ENCODE assay signal across 8 mouse cellular contexts in the genomic region with DNA sequence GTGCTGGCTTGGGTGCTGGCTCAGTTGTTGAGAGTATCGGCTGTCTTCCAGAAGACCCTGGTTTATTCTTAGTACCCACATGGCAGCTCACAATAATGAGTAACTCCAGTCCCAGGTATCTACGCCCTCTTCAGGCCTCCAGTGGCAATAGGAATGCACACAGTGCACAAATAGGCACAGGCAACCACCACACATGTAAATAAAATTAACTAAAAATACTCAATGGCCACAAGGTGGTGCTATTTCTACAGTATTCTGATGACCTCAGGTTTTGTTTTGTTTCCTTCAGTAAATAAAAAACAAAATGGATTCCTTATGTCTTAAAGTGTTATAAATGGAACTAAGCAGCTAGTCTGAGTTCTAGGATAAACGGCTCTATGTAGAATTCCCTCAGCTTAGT. TPM values are rescaled to one million over a fixed set of nuclear protein-coding genes. Genes with fewer than 3 reads are reported as not detected.
DNase-seq lines count a peak whose midpoint lies in the region; ATAC-seq lines count a peak whose summit lies in the region.
"Had no signal": no experiment of that assay in that cellular context is flagged by ENCODE, and none has a peak within 500 bp of the region (broad histone marks: within the 10 kb centered on the region; RNA-seq: fewer than 3 reads in every experiment).

No protein-coding gene starts in this region.

- no peak for DNase-seq in kidney, postnatal 10 days
- peak; percentile 54 for DNase-seq in T-cell, adult 2 months (ENCODE audit: low spot score)
- DNase-seq in heart, postnatal 10 days = peak; percentile 24 to 61
- peak; percentile 75 for DNase-seq in splenic B cell, adult 2 months (ENCODE audit: low read depth, low spot score)
- no peak for DNase-seq in spleen, postnatal 36 days (ENCODE audit: low spot score in 2 of 2)

- intact Hi-C loops in heart, postnatal 10 days (cut with DNase I) = loop anchor here (2.0 kb wide), 1 partner anchor 93 kb away; no protein-coding TSS in a partner anchor

- H3K4me3 ChIP-seq in kidney, embryonic 14.5 days (ENCODE audit: low read length) = no peak overlapping the region
- H3K4me3 ChIP-seq: heart, embryonic 13.5 days had no signal

- H3K4me2 ChIP-seq in kidney, embryonic 14.5 days (replicated peaks; ENCODE audit: low read depth, low read length) = no peak overlapping the region
- H3K4me2 ChIP-seq: heart, embryonic 13.5 days had no signal

- H3K9ac ChIP-seq in kidney, embryonic 14.5 days (ENCODE audit: low read depth, low read length) = no peak overlapping the region
- H3K9ac ChIP-seq: heart, embryonic 13.5 days had no signal

- no peaks in the 10 kb centered on the region for H3K4me1 ChIP-seq in kidney, embryonic 14.5 days (ENCODE audit: control insufficient read depth, insufficient read depth, low read length)

- ATAC-seq in kidney, embryonic 14.5 days (ENCODE audit: low FRiP score, low TSS enrichment) = 0 out of 2 replicates have a peak, but pooled peaks have one; percentile 35
- ATAC-seq in CD4-positive, CD25-positive, alpha-beta regulatory T cell, adult 4 months = peak; percentile 73

- 76% methylated on average over 3 of the region's 3 CpGs for WGBS in kidney, embryonic 14.5 days

- no peak overlapping the region for H3K27ac ChIP-seq in kidney, embryonic 14.5 days (ENCODE audit: low read depth, low read length)
- H3K27ac ChIP-seq: heart, embryonic 13.5 days had no signal

- H3K36me3 ChIP-seq in kidney, embryonic 14.5 days (ENCODE audit: control insufficient read depth, insufficient read depth, low read length) = peaks cover 59% of the 10 kb centered on the region
- H3K36me3 ChIP-seq in splenic B cell, adult 2 months (ENCODE audit: control insufficient read depth, insufficient read depth, low read length, poor library complexity, severe bottlenecking) = peaks cover 1% of the 10 kb centered on the region; the same call in 1 of the 2 replicates

- no peaks in the 10 kb centered on the region for H3K27me3 ChIP-seq in kidney, embryonic 14.5 days (ENCODE audit: control insufficient read depth, insufficient read depth, low read length)
- H3K27me3 ChIP-seq in splenic B cell, adult 2 months (ENCODE audit: control insufficient read depth, insufficient read depth, low read length, poor library complexity, severe bottlenecking) = no peaks in the 10 kb centered on the region
- H3K27me3 ChIP-seq: heart, embryonic 13.5 days had no signal

- H3K9me3 ChIP-seq in kidney, embryonic 14.5 days (ENCODE audit: control insufficient read depth, low read length) = no peaks in the 10 kb centered on the region
- H3K9me3 ChIP-seq: heart, embryonic 13.5 days had no signal

RNA-seq across cellular contexts. Expression of gene Ash1l, which starts 10.7 kb away (rescaled TPM):
- polyA plus RNA-seq in kidney, embryonic 14.5 days (2014; fragmentation: Nextera tagmentation; extraction: Ambion mirVana) = 20.0 and 27.2 TPM in 2 replicates
- 10 to 100 TPM; 43.9 to 46.1 TPM for polyA plus RNA-seq in CD4-positive, CD25-positive, alpha-beta regulatory T cell, adult 4 months (2017; shearing (Covaris generic))
- total RNA-seq in heart, postnatal 10 days (2021) = 10 to 100 TPM; 45.4 to 46.0 TPM

RNA-seq across cellular contexts. Expression of gene Dap3, which starts 11.2 kb away (rescaled TPM):
- polyA plus RNA-seq in kidney, embryonic 14.5 days (2014; fragmentation: Nextera tagmentation; extraction: Ambion mirVana) = 149 and 160 TPM in 2 replicates
- 100 to 1,000 TPM; 152 to 189 TPM for polyA plus RNA-seq in CD4-positive, CD25-positive, alpha-beta regulatory T cell, adult 4 months (2017; shearing (Covaris generic))
- 100 to 1,000 TPM; 105 to 114 TPM for total RNA-seq in heart, postnatal 10 days (2021)

RNA-seq across cellular contexts. Expression of gene Msto1, which starts 25.9 kb away (rescaled TPM):
- polyA plus RNA-seq in kidney, embryonic 14.5 days (2014; fragmentation: Nextera tagmentation; extraction: Ambion mirVana) = 40.9 and 63.2 TPM in 2 replicates
- 10 to 100 TPM; 21.0 to 36.5 TPM for polyA plus RNA-seq in CD4-positive, CD25-positive, alpha-beta regulatory T cell, adult 4 months (2017; shearing (Covaris generic))
- 10 to 100 TPM; 22.8 to 24.3 TPM for total RNA-seq in heart, postnatal 10 days (2021)

Comparison
In these comparisons a context has a peak if more than half of its experiments do, and no peak if none do; other contexts are left out.
1. DNase-seq: peak in T-cell, adult 2 months (single experiment), heart, postnatal 10 days (2 of 2) and splenic B cell, adult 2 months (single experiment); none in kidney, postnatal 10 days (single experiment) and spleen, postnatal 36 days (0 of 2).